Mouse (Mus musculus) CH12.LX (cell line): Measurements from ENCODE around the gene Rnf169.

ENCODE experiments used
- CTCF ChIP-seq, 2 experiments: IDR thresholded peaks in 1 of 2; conservative IDR thresholded peaks in 1 of 2; 2 replicates each; pipeline ENCODE4 v1.5.1; 2011 to 2012; ENCODE audit warnings: low read depth in 2 of 2, low read length in 2 of 2, improper control_type of control experiment in 1 of 2, inconsistent platforms in 1 of 2, mild to moderate bottlenecking in 1 of 2, moderate library complexity in 1 of 2
- JUN ChIP-seq: IDR thresholded peaks from 2 replicates; pipeline ENCODE4 v1.6.1; 2011; ENCODE audit warnings: low read depth, mild to moderate bottlenecking, low read length, improper control_type of control experiment, moderate library complexity; ENCODE audit not compliant: insufficient read depth
- MAZ ChIP-seq: IDR thresholded peaks from 2 replicates; pipeline ENCODE4 v1.6.1; 2012; ENCODE audit warnings: low read depth, mild to moderate bottlenecking, inconsistent platforms, low read length, improper control_type of control experiment, moderate library complexity
- MYC ChIP-seq: IDR thresholded peaks from 2 replicates; pipeline ENCODE4 v1.6.1; 2011; ENCODE audit warnings: low read depth, mild to moderate bottlenecking, improper control_type of control experiment, low read length
- POLR2AphosphoS2 ChIP-seq: IDR thresholded peaks from 2 replicates; pipeline ENCODE4 v1.6.1; 2011; ENCODE audit warnings: low read depth, low read length, improper control_type of control experiment

- TF ChIP-seq CTCF (conservative IDR thresholded peaks at IDR 0.05 in 1 of 2, IDR thresholded peaks at IDR 0.05 in 1 of 2; ENCODE audit: low read depth in 2 of 2, low read length in 2 of 2) = no peak
- no peak for TF ChIP-seq JUN
- TF ChIP-seq MYC = no peak
- TF ChIP-seq MAZ = peak; percentile 77; the same call in 1 of the 2 replicates
- no peak for TF ChIP-seq POLR2AphosphoS2
These were observed at the start of gene Rnf169 for GRCm38 (mm10) chr7:99980132-99980591.
